Mouse (Mus musculus) testis, postnatal 14 days (tissue): Measurements from ENCODE around the gene Hscb.

ENCODE experiments used
- DNase-seq: peaks from one replicate; pipeline ENCODE4 v3.0.0; 2021; ENCODE audit warnings: low spot score

Hscb gene

DNA sequence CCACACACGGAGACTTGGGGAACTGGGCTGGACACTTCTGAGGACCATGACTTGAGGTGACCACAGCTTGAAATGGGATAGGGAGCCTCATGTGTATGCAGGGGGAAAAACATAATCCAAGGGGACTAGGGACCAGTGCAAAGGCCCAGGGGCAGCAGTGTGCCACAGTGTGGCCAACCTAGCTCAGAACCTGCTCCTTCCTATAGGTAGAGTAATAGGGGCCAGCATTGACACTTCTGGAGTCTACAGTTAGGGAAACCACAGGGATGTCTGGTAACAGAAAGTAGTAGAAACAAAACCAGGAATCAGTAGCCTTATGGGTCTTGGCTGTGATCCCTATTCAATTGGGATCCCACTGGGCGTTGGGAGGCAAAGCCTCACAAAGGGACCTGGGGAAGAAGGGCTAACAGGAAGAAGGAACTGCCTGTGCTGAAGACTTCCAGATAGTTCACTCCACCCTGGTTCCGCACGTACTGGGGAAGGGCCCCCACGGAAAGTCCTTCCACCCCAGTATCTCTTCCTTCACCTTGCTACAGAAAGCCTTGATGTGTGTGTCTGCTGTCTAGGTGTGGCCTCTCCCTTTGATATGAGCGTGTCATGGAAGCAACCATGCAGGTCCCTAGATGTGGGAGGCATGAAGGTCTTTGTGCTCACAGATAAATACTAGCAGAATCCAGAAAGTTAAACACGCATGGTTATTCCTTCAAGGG is 57.9 kb downstream of the Hscb start:
- DNase-seq, result no peak

DNA sequence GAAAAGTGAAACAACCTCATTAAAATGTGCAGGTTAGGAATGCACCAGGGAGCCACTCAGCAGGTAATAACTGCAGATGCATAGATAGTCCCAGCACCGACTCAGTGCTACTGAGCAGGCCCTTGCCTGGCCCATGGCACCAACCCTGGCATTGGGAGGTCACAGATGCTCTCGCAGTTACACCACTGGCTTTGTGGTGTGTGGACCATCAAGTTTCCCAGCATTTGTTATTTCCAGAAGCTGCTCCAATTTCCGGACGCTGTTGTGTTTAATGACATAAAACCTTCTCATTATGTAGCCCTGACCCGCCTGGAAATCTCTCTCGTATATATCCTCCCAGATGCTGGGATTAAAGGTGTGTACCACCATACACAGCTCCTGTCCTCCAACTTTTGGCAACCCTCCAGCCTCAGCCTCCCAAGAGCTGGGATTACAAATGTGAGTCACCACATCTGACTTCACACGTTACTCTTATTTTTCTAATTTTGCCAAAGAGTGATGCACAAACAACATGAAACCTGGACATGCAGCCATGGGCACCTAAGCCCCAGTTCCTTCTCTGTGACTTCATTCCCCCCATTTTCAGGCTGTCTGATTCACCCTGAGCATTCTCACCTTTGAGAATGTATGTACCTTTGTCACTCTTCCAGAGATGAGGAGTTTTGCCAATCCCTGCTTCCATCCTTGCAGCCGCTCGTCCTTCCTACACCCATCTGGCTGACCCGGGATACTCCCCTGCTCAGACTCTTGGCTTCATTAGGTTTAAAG is 58.6 kb downstream of the Hscb start:
- DNase-seq, result no peak

DNA sequence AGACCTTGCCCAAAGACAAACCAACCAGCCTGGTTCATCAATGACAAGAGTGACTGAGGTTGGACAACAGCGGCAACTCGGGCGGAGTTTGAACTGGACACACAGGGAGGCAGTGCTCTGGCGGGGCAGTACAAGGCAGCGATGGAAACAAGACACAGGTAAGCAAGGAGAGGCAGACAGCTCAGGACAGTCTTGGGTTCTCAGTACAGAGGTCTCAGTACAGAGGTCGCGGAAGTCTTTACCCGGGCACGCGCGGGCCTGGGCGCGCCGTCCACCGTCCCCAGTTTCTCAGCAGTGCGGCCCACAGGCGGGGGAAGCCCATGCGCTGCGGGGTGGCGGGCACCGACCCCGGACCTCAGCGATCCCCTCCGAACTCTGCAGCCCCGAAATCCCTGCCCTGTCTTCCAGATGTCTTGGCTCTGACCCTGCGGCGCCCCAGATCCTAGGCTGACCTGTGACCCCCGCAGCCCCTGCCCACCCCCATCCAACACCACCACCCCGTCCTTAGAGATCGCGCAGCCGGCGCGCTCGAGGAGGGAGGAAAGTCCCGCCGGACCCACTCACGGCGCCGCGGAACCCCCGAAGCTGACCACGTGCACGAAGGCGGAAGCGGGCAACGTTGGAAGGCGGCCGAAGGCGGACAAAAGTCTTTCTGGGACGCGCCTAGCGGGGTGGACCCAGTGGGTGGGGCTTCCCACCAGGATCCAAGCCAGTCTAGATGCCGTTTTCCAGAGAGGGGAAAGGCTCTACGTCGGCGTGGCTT is 59.4 kb downstream of the Hscb start, which contains the start of gene Pus1:
Pus1 (minus strand) TSS at position 662 of the 763 bp plus-strand sequence.
- peak; percentile 90 for DNase-seq

DNA sequence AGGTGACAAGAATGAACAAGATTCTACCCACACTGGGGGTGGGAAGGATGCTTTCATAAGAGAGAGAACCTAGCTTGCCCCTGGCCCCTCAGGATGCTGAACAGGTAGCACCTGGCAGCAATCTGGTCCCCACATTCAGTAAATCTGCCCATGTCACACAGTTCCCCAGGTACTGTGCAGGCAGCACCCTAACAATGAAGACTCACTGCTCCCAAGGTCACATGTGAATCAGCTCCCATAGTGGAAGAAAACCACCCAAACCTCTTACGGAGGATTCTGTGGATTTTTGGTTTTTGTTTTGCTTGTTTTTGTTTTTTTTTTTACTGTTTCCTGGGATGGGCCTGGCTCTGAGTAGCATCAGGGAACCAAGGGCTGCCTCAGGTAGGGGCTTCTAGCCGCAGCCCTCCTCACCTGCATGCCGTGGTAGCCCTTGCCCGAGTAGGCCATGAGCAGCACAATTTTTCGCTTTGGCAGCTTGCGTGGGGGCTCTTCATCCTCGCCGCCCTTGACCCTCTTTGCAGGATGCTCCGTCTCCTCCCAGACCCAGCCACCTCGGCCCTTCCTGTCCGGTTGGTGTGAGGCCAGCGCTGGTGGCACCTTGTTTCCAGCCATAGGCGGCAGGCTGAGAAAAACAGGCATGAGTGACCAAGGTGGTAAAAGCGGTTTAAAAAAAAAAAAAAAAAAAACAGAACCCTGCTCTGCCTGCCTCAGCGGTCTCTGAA is 60.1 kb downstream of the Hscb start:
- no peak for DNase-seq
